Mouse (Mus musculus): ENCODE results near the gene Apex2. TPM values are rescaled to one million over a fixed set of nuclear protein-coding genes. Genes with fewer than 3 reads are reported as not detected.

Gene Apex2
- polyA plus RNA-seq, 1 experiment from 2014 or later: 21.8 TPM

- no peaks in the 10 kb centered on the region for H3K4me1 ChIP-seq
- peak overlapping the region; percentile 42 for H3K4me3 ChIP-seq
- no peaks in the 10 kb centered on the region for H3K36me3 ChIP-seq
- no peaks in the 10 kb centered on the region for H3K9me3 ChIP-seq
- H3K27ac ChIP-seq: peak overlapping the region; percentile 32; the same call in 1 of the 2 replicates
- under 1% methylated on average over 34 of the region's 34 CpGs for WGBS
- no peaks in the 10 kb centered on the region for H3K27me3 ChIP-seq (replicated peaks)
- ATAC-seq (ENCODE audit: low FRiP score, low read depth): peak; percentile 96
- no peak overlapping the region for H3K9ac ChIP-seq
- H3K4me2 ChIP-seq (replicated peaks): peak overlapping the region; percentile 20; the same call in 1 of the 2 replicates
Observed at GRCm38 (mm10) chrX:150477854-150478780, 111.6 kb downstream of the Apex2 start.

GRCm38 (mm10) chrX:150471416-150471815 is 118.3 kb downstream of the Apex2 start:
- Histone ChIP-seq H3K4me1 (no peaks in the 10 kb centered on the region), H3K4me3 (no peak overlapping the region), H3K9me3 (no peaks in the 10 kb centered on the region), H3K9ac (no peak overlapping the region), H3K4me2 (replicated peaks) (no peak overlapping the region), H3K27me3 (replicated peaks) (no peaks in the 10 kb centered on the region), H3K36me3 (no peaks in the 10 kb centered on the region), H3K27ac (no peak overlapping the region)
- no peak for ATAC-seq (ENCODE audit: low FRiP score, low read depth)
- WGBS: 74% methylated on average over 1 of the region's 1 CpGs

Small RNA genes within 50 kb of the gene (microRNA-seq; reads per million reads assigned to microRNA genes)
- not detected for gene Mir3620

Other genes starting within 250 kb of the Apex2 start
- gene Tmem29, start 130.7 kb downstream of the Apex2 start, polyA plus RNA-seq (2016; fragmentation: Nextera tagmentation; extraction: Ambion mirVana): 48.2 and 53.8 TPM in 2 replicates
- 31.1 and 32.2 TPM in 2 replicates for gene Alas2, start 42.5 kb downstream of the Apex2 start, polyA plus RNA-seq (2016; fragmentation: Nextera tagmentation; extraction: Ambion mirVana)
- 3.8 and 5.6 TPM in 2 replicates for gene Pfkfb1, start 1.6 kb downstream of the Apex2 start, polyA plus RNA-seq (2016; fragmentation: Nextera tagmentation; extraction: Ambion mirVana)
- gene Tro, start 67.7 kb upstream of the Apex2 start, polyA plus RNA-seq (2016; fragmentation: Nextera tagmentation; extraction: Ambion mirVana): 49.7 and 53.7 TPM in 2 replicates
- gene Maged2, start 224.5 kb upstream of the Apex2 start, polyA plus RNA-seq (2016; fragmentation: Nextera tagmentation; extraction: Ambion mirVana): 378 and 381 TPM in 2 replicates

Data from neural tube, embryonic 12.5 days (tissue).